Mouse (Mus musculus) cerebellum, postnatal 10 days (tissue): ENCODE results near the gene Slc38a1.

Experiments
- DNase-seq, 2 experiments: peaks; one replicate each; pipeline ENCODE4 v3.0.0; 2021; ENCODE audit warnings: mixed read lengths in 2 of 2

The Slc38a1 gene

DNA sequence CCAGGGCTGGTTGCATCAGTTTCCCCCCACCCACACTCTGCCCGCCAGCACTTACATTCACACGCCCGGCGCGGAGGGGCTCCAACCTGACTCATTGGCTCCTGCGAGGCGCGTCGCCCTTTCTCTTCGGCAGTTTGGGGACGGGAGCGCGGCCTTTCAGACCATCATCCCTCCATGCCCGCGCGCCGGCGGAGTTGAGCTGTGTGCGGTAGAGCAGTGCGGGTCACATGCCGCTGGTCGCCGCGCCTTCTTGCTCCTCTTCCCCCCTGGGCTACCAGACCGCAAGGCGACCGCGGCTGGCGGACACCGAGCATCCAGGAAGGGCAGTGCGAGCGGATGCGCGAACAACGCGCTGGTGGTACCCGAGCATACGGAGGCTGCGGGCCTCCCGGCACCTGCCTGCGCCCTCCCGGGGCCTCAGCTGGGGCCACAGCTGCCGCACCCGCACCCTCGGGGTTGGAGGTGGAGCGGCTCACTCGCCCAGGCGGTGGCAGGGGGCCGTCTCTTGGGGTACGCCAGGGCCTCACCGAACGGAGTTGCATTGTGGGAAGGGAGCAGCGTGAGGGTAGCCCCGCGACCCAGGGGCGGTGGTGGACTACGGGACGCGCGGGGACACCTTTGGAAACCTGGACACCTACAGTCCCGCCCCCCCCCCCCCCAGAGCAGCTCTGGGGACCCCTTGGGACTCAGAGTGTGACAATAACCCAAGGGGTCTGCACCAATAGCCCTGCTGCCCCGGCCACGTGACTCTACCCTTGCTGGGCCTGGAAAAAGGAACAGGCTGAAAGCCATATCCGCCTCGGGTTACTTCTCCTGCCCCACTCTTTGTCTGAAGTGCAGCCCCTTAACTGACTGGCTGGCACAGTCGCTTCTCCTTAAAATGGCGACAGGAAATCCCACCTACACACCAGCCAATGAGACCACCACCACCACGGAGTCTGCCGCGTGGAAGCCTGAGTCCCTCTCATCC lies at the start of gene Slc38a1:
Gene Slc38a1 (minus strand): TSS at position 478 of the 970 bp plus-strand sequence.
- peak; percentile 85 to 88 for DNase-seq

DNA sequence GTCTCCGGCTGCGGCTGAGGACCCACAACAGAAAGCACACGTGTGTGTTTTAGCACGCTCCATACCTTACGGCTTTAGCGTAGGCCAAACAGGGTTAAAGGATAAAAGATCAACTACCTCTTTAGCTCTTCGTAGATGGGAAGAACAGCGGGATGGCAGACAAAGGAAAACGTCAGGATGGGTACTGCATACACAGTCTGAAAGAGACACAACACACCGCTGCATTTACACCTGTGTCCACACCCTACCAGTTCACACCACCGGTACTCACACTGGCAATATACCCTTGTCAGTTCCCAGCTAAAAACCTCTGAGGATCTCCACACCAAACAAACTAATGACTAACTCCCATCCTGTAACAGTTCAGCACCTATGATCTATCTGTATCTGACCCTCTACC lies 49.7 kb upstream of the Slc38a1 start:
- DNase-seq, result no peak

DNA sequence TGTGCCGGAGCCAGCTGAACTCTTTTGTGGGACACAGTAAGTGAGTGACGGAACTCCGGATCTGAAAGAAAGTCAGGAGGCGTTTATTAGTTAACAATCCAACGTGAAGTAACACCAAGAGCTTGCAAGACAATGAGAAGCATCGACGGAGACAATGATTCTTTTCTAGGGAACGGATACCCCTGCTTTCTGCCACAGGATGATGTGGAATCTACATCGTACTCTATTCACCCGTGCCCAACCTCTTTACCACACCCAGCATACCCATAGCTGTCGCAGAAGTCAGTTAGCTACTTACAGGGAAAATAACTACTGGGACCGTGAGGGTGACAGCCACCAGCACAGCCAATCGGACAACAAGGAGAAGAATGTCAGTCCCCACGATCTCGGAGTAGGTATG lies 48.7 kb upstream of the Slc38a1 start:
- no peak for DNase-seq

DNA sequence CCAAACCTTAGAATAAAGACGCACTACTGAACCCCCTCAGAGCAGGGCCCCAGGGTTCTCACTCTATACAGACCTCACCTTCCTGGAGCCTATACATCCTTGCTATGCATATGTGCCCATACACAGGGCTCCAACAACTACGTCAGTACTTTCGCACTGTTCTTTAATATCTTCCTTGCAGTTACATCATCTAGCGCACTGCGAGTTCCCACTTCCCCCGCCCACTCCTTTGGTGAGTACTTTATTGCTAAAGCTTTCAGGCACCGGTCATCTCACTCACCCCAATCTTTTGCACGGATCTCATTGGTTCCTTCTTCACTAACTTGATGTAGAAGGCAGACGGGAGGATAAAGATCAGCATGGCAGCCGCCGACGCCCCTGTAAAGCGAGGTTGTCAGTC lies 48.1 kb upstream of the Slc38a1 start:
- DNase-seq, result no peak

DNA sequence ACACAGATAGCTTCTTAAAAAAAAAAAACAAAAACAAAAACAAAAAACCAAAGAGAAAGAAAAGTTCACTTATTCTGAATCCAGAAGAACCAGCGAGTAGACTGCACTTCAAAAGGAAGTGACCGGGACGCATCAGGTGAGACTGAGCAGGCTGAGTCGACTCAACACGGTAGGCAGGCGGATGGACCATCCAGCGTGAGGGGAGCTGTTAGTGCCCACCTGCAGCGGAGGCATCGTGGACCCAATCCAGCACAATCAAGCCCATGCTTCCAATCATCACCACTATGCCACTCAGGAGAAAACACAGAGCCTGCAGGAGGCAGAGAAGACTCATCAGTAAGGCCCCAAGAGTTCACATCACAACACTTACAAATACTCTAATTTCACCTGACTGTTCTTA lies 47.2 kb upstream of the Slc38a1 start:
- peak in 1 of 2 experiments; percentile 27 for DNase-seq

DNA sequence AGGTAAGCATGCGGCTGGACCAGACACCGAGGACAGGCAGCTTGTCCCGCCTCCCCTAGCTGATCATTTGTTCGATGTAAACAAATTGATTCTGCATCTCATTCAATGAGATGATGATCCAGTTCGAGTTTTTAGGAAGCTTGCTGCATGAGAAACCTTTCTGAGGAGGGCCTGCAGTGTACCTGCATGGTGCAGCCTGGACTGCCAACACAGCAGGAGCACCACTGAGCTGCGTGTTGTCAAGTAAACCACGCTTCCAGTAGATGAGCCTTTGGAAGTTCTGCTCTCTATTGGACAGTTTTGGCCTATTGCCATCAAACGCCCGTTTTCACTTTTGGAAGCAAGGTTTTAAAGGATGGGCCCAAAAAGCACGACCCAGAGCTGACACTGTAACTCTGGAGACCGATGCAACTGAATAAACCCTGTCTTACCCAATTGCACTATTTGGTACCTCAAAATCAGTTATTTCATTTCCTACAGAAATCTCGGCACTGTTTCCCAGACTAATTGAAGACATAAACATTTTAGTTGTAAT lies 46.1 kb upstream of the Slc38a1 start:
- DNase-seq, result peak; percentile 42 to 47

DNA sequence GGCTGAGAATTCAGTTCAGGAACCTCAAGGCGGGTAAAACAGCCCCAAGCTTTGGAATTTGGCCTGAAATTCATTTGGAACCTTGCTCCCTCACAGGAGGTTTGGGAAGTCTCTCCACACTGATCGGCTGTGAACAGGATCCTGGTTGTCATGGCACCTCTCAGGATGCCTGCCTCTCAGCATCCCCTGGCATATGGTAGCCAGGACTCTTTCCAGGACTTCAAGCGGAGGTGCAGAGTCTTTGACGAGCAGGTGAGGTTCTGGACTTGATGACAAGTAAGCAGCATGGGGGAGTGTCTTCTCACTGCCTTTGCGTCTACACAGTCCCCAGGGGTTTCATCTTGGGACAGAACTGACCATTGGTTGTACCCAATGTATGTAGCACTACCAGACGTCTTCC lies 45.3 kb upstream of the Slc38a1 start:
- peak; percentile 71 to 77 for DNase-seq

DNA sequence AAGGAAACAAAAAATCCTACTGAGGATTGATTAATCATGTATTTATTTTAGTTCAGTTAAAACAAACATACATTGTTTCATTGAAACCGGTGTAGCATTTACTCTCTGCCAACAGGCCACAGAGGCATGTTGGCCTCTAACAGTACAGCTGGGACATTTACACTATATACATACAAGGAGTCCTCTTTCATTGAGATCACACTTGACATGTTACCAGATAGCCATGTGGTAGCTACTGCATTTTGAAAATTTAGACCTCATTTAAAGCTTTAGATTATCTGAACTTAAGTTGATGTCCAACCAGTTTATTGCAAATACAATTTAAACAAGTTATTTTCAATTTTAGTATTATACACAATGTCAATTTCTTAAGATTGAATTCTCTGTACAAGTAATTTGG lies 44.7 kb upstream of the Slc38a1 start:
- DNase-seq, result no peak

DNA sequence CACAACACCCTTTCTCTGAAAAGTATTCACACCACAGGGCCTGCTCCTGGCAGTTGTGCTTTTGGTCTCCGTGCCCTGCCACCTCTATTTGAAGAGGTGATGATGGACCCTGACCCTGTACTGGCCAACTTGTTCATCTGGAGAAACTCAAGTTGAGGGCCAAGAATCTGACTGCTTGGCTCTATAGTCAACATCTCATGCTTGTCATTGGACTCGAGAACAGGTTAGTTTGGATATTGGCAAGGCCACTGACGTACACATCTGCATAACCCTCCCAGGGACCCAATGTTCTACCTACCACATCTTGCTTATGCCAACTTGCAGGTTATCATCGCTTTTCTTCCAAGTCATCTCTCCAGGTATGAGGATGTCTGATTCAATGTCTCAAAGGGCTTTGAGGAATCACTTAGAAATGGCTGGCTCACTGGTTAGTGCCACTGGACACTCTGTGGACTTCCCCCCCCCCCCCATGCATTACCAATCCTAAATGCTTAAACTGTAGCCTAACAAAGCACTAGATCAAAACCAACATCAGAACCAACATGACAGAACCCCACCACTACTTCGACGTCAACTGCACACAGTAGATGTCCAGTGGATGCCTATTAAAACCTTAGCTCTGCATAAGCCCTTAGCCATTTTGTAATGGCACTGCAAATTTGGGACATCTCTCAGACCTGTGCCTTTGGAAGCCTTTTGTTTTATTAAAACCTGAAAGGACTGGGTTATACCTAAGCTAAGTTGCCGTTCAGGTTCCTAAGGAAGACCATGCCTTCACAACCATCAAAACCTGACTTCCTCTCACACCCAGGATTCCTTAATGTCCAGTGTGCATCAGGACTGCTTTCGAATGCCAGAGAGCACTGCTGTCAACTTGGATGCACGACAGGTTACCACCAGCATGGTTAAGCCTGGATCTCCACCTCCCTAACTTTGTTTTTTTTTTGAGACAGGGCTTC lies 43.8 kb upstream of the Slc38a1 start:
- no peak for DNase-seq

DNA sequence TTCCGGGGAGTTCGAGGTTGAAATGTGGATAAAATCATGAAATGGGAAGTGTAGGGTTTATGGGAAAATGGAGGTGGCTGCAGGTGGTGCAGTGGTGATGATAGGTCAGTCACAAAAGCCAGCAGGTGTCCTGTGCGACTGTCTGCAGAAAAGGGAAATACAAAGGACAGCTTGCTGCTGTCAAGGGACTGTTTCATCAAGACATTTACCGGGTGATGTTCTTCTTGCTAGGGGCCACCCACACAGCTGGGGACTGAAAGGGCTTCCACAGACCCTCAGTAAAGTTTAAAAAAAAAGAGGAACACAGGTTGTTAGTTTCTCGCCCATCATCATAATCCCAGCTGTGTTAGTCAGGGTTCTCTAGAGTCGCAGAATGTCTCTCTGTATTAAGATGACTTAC lies 42.6 kb upstream of the Slc38a1 start:
- no peak for DNase-seq

DNA sequence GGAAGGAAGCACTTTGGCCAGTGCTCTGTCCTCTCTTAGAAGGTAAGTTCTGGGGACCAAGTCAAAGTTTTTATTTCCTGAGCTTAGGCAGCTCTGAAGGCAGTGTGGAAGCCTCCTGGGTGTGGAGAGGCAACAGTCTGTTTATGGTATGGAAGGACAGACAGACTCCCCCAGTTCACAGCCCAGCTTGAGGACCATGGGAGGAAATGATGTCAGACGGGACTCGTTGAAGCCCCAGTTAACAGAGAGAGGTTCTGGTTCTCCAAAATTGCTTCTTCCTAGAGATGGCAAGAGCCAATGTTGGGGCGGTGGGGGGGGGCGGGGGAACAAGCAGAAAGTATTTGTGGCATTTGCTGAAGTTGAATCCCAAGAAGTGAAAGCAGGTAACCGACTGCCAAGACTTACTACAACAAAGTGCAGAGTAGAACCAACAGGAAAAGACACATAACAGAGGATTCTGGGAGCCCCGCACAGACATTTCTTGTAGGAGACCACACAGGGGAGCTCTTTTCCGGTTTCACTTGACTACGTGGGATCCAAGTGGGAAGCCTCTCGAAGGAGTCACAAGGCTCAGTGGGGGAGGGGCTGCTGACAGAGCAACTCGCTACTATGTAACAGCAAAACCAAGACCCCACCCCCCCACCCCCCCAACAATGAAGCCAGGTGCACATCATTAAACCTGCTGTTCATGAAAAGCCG lies 41.6 kb upstream of the Slc38a1 start:
- DNase-seq, result peak; percentile 60 to 61

DNA sequence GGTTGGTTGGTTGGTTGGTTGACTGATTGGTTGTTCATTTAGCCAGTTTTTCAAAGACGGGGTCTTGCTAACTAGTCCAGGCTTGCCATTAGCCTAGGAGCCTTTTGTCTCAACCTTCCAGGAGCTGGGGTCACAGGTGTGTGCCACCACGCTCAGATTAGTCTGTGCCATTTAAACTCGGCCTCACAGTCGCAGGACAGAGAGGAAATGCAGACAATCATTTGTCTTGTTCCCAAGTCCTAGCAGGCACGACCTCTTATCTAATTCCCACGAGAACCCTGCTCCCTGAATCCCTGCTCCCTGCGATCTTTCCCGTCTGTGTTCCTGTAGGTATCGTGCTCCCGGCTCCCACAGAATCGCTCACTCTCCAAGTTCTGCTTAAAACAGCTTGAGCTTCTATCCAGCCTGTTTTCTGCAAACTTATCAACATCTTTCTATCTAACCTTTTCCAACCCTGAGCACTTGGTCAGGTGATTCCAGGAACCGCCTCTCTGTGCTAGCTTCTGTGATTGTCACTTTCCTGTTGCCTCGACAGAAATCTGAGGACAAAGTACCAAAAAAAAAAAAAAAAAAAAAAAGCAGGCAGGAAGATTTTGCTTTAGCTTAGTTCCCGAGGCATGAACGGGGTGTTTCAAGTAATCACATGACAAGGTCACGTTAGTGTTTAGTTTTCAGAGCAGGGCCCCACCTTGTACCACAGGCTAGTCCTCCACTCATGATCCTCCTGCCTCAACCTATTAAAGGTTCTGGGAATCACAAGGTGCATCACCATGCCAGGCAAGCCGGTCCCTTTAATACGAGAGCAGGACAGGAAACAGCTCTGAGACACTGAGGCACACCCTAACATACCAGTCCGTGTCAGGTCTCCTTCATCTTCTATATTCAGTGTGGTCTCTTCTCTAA lies 36.4 kb upstream of the Slc38a1 start:
- DNase-seq, result no peak

DNA sequence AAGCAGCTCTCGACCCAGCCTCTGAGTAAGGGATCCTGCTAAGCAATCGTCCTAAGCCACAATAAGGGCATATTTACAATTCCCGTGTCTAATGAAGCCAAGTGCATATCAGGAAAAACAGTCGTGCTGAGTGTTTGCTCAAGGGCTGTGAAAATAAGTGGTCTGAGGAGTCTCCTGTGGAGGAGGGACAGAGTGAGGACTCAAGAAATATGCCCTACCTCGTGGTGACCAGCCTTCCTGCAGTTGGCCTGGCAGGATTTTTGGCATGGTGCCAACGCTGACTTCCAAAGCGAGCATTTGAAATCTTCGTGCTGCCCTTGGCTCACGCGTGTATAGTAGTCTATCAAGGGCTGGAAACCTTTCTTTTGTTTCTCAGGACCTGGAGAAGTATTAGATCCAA lies 33.8 kb upstream of the Slc38a1 start:
- DNase-seq, result peak; percentile 80

DNA sequence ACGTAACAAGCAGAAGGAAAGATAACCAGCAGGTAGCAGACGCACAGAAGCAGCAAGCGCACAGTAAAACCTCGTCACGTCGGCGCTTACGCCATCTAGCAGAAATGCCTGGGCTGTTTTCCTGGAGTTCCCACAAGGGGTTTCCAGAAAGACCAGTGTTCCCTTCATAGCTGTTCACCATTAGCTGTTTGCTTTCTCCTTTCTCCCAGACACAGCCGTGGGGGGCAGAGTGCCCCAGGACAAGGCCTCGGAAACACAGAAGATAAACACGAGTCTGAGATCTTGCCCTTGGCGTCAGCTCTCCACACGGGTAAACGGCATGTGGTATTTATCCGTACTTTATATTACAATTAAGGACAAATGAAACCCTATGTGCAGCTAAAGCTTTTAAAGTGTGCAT lies 33.0 kb upstream of the Slc38a1 start:
- DNase-seq, result no peak

DNA sequence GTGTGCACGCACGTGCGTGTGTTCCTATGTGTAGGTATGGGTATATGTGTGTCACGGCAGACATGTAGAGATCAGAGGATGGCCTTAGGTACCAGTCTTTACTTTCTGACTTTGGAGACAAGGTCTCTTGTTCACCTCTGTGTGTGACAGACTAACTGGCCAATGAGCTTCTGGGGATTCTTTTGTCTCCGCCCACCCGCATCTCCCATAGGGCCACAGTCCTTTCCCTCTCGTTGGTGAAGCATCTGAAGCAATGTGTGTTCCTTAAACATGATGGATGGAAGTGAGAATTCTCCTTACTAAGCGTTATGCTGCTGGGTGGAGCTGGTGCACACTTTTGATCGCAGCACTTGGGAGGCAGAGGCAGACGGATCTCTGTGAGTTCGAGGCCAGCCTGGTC lies 32.3 kb upstream of the Slc38a1 start:
- no peak for DNase-seq

DNA sequence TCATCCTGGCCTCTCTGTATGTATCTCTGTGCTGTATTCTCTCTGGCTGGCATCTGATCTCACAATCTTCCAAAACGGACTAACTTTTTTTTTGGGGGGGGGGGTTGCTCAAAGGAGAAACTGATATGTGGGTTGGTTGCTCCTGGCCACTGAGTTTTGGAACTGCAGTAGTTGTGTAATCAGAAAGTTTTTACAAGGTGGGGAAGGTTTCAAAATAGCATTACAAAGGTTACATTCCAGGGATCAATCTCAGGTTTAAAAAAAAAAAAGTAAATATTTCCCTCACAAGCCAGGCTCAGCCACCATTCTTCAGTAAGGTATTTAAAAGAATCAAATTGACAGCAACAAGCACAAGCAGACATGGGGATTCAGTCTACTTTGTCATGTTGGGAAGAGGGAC lies 31.4 kb upstream of the Slc38a1 start:
- DNase-seq, result no peak

DNA sequence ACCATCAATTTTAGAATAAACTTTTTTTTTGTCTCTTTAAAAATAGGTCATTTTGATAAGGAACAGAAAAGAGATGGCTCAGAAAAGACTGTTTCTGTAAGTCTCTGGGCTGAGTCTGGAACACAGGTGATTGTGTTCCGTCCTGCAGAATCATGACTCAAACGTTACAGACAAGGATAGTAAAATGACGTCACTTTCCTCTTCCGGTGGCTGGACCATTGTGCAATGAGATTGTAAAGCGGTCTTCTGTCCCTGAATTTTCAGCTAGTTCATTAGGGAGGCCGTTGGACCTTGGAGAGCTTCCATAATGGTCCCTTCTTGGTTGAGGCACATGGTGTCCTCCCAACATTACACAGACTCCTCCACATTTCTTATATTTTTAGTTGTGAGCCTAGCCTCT lies 27.0 kb upstream of the Slc38a1 start:
- no peak for DNase-seq

DNA sequence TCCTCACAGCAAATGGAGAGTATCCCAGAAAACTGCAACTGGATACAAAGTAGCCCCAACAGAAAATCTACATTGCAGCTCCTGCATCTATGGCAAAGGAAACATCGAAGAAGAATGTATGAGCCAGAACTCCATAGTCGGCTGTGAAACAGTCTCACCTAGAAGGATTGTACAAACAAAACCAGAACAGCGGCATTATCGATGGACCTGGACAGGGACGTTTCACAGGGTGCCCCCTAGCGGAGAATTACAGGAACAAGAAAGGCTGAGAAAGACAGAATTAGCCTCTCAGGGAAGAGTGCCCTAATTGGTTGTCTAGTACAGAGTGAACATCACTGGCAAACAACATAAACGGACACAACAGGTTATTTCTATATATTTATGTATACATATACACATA lies 23.9 kb upstream of the Slc38a1 start:
- DNase-seq, result peak; percentile 86 to 92

DNA sequence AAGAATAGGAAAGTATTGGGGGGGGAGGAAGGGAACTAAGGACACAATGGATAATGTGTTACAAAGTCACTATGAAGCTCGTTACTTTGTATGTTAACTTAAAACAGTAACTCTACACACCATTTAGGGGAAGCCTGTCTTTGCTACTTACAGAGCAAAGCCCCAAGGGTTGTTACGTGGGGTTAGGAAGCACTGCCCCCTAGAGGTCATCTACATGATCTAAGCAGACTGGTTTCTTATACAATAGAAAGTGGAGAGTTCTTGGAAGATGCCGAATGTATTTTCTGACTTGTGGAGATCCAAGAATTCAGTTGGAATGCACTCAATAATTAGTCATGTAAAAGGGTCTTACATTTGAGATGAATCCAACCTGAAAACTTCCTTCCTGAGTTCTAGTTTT lies 23.2 kb upstream of the Slc38a1 start:
- peak; percentile 87 to 92 for DNase-seq

DNA sequence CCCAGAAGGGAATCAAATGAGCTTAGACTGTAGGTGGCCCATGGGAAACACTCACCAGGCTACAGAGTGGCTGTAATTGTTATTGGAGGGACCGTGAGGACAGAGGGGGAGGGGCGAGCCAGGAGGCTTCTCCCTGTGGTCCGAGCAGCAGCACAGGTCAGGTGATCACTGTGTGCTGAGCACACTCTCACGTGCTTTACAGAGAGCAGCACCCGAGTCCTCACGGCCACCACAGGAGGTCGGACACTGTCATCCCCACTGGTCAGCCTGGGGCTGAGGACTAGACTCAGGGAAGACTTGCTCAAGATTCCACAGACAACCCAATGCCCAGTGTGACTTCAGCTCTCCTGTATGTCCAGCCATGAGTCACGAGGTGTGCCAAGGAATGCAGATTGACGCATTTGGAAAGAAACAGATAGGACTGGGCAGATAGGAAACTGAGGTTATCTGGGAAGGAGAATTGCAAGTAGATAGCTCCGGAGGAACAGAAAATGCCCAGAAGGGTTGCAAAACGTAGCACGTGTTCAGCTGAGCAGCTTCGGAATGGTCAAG lies 18.0 kb upstream of the Slc38a1 start:
- no peak for DNase-seq

DNA sequence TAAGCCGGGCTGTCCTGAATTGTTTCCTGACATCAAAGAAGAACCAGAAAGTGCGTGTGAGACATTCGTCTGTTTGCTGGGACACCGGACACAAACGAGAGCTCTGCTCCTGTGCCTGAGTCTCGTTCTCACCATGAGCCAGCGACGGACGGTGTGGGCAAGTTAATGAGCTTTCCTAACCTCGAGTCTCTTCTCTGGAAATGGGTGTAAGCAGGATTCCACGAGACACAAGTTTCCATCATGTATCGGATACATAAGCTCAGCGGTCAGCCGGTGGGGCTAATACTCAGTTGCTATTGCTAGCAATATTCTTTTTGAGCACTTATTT lies 15.5 kb upstream of the Slc38a1 start:
- no peak for DNase-seq
